Mouse (Mus musculus) myocyte (in vitro differentiated cells): ENCODE data around the gene Ceacam15.

Experiments
- MAX ChIP-seq: IDR thresholded peaks from one replicate; pipeline ENCODE4 v1.6.1; 2011; ENCODE audit warnings: low read depth, mild to moderate bottlenecking, control low read depth
- POLR2A ChIP-seq: IDR thresholded peaks from one replicate; pipeline ENCODE4 v1.6.1; 2011; ENCODE audit warnings: low read depth, mild to moderate bottlenecking, control low read depth, moderate library complexity; ENCODE audit not compliant: insufficient read length
- SRF ChIP-seq: IDR thresholded peaks from one replicate; pipeline ENCODE4 v1.6.1; 2011; ENCODE audit warnings: low read depth; ENCODE audit not compliant: control insufficient read depth, insufficient read length
- TCF12 ChIP-seq: IDR thresholded peaks from one replicate; pipeline ENCODE4 v1.6.1; 2011; ENCODE audit warnings: mild to moderate bottlenecking, control low read depth; ENCODE audit not compliant: poor library complexity, insufficient read depth, severe bottlenecking
- USF1 ChIP-seq: IDR thresholded peaks from one replicate; pipeline ENCODE4 v1.6.1; 2011; ENCODE audit warnings: low read depth, mild to moderate bottlenecking, control low read depth, moderate library complexity

- TF ChIP-seq TCF12 = no peak
- no peak for TF ChIP-seq POLR2A
- no peak for TF ChIP-seq USF1
- no peak for TF ChIP-seq MAX
- no peak for TF ChIP-seq SRF
Observed at GRCm38 (mm10) chr7:16639028-16639427, 36.5 kb downstream of the Ceacam15 start.
